Mouse (Mus musculus): ENCODE measurements around the gene Kng2.
"Not testable (repeated sequence)": the region's sequence is repeated elsewhere in the genome, so short reads cannot be mapped to it uniquely, and the experiment has no call there.

Kng2 gene

GRCm38 (mm10) chr16:22956085-22956439 is 73.2 kb downstream of the Kng2 start:
- no peak for DNase-seq (ENCODE audit: low spot score in 2 of 2)

GRCm38 (mm10) chr16:22955397-22956084 is 73.7 kb downstream of the Kng2 start:
- no peak for DNase-seq (ENCODE audit: low spot score in 2 of 2)

- DNase-seq (ENCODE audit: low spot score in 2 of 2), result no peak
Measured at GRCm38 (mm10) chr16:22953069-22953468, 76.2 kb downstream of the Kng2 start.

GRCm38 (mm10) chr16:22950840-22951395 is 78.4 kb downstream of the Kng2 start, which contains the start of gene Hrg:
TSS of gene Hrg (plus strand) at chr16:22951072.
- DNase-seq (ENCODE audit: low spot score in 2 of 2), result no peak

GRCm38 (mm10) chr16:22947371-22947770 is 81.9 kb downstream of the Kng2 start:
- DNase-seq (ENCODE audit: low spot score in 2 of 2), result no peak

- DNase-seq (ENCODE audit: low spot score in 2 of 2), result not testable (repeated sequence)
Measured at GRCm38 (mm10) chr16:22941825-22942476, 87.3 kb downstream of the Kng2 start.

- no peak for DNase-seq (ENCODE audit: low spot score in 2 of 2)
Measured at GRCm38 (mm10) chr16:22939120-22939695, 90.1 kb downstream of the Kng2 start.

- no peak for DNase-seq (ENCODE audit: low spot score in 2 of 2)
Measured at GRCm38 (mm10) chr16:22938541-22938940, 90.7 kb downstream of the Kng2 start.

- DNase-seq (ENCODE audit: low spot score in 2 of 2), result no peak
Measured at GRCm38 (mm10) chr16:22937631-22938030, 91.7 kb downstream of the Kng2 start.
